In genomic region chr9:102625983-102626838, GRCm38 (mm10) we compare ENCODE assay signal across 8 mouse cellular contexts. TPM values are rescaled to one million over a fixed set of nuclear protein-coding genes. Genes with fewer than 3 reads are reported as not detected.
DNase-seq lines count a peak whose midpoint lies in the region; ATAC-seq and TF ChIP-seq lines count a peak whose summit lies in the region.

Gene Anapc13 (plus strand): TSS chr9:102626296.
Gene Cep63 (minus strand): TSS chr9:102626534.

- TF ChIP-seq POLR2A in bone marrow, adult 2 months (IDR thresholded peaks at IDR 0.05; ENCODE audit: borderline replicate concordance, control insufficient read depth, low read depth, low read length): peak; percentile 74; the same call in 1 of the 2 replicates

- H3K4me1 ChIP-seq in bone marrow, adult 2 months (ENCODE audit: control insufficient read depth, insufficient read depth, low read length): peaks cover 2% of the 10 kb centered on the region; the same call in 1 of the 2 replicates
- peaks cover 14% of the 10 kb centered on the region for H3K4me1 ChIP-seq in embryonic facial prominence, embryonic 15.5 days
- peaks cover 12% of the 10 kb centered on the region for H3K4me1 ChIP-seq in kidney, embryonic 14.5 days (ENCODE audit: control insufficient read depth, insufficient read depth, low read length)
- peaks cover 28% of the 10 kb centered on the region for H3K4me1 ChIP-seq in limb, embryonic 15.5 days

- H3K4me2 ChIP-seq in embryonic facial prominence, embryonic 15.5 days (replicated peaks): peak within 1 kb of the TSS; percentile 76
- peak within 1 kb of the TSS; percentile 61 for H3K4me2 ChIP-seq in kidney, embryonic 14.5 days (replicated peaks; ENCODE audit: low read depth, low read length)
- H3K4me2 ChIP-seq in limb, embryonic 15.5 days: peak within 1 kb of the TSS; percentile 71

- no peaks in the 10 kb centered on the region for H3K9me3 ChIP-seq in embryonic facial prominence, embryonic 15.5 days (replicated peaks)
- H3K9me3 ChIP-seq in kidney, embryonic 14.5 days (ENCODE audit: control insufficient read depth, low read length): no peaks in the 10 kb centered on the region
- H3K9me3 ChIP-seq in limb, embryonic 15.5 days: no peaks in the 10 kb centered on the region

- peak; percentile 97 for DNase-seq in 416B (ENCODE audit: low read depth)
- DNase-seq in heart, adult 9 months (ENCODE audit: low spot score in 2 of 2): peak; percentile 98
- DNase-seq in monocyte, adult 2 months (ENCODE audit: low read depth in 1 of 2, low spot score in 2 of 2): peak; percentile 87 to 94
- DNase-seq in spleen, postnatal 36 days (ENCODE audit: low spot score in 2 of 2): peak; percentile 96 to 98

- peak within 1 kb of the TSS; percentile 95 for H3K27ac ChIP-seq in bone marrow, adult 2 months (ENCODE audit: control insufficient read depth, insufficient read depth, low read depth, low read length, poor library complexity)
- H3K27ac ChIP-seq in embryonic facial prominence, embryonic 15.5 days (replicated peaks): peak within 1 kb of the TSS; percentile 98
- H3K27ac ChIP-seq in kidney, embryonic 14.5 days (ENCODE audit: low read depth, low read length): peak within 1 kb of the TSS; percentile 97
- H3K27ac ChIP-seq in limb, embryonic 15.5 days: peak within 1 kb of the TSS; percentile 99

- H3K27me3 ChIP-seq in embryonic facial prominence, embryonic 15.5 days: no peaks in the 10 kb centered on the region
- H3K27me3 ChIP-seq in kidney, embryonic 14.5 days (ENCODE audit: control insufficient read depth, insufficient read depth, low read length): no peaks in the 10 kb centered on the region
- H3K27me3 ChIP-seq in limb, embryonic 15.5 days: no peaks in the 10 kb centered on the region

- no peak for TF ChIP-seq CTCF in bone marrow, adult 2 months (IDR thresholded peaks at IDR 0.05; ENCODE audit: control insufficient read depth, insufficient read depth, low read length)

- WGBS in bone marrow, adult 2 months: under 1% methylated on average over 84 of the region's 84 CpGs
- under 1% methylated on average over 82 of the region's 84 CpGs for WGBS in embryonic facial prominence, embryonic 15.5 days
- WGBS in kidney, embryonic 14.5 days: under 1% methylated on average over 76 of the region's 84 CpGs
- under 1% methylated on average over 83 of the region's 84 CpGs for WGBS in limb, embryonic 15.5 days

- peak; percentile 95 for ATAC-seq in embryonic facial prominence, embryonic 15.5 days (ENCODE audit: insufficient number of reproducible peaks, low FRiP score, low TSS enrichment, low read depth)
- peak; percentile 95 for ATAC-seq in kidney, embryonic 14.5 days (ENCODE audit: low FRiP score, low TSS enrichment)
- peak; percentile 94 for ATAC-seq in limb, embryonic 15.5 days (ENCODE audit: insufficient number of reproducible peaks, low FRiP score, low TSS enrichment, low read depth)

- peak within 1 kb of the TSS; percentile 98 for H3K9ac ChIP-seq in embryonic facial prominence, embryonic 15.5 days
- peak within 1 kb of the TSS; percentile 99 for H3K9ac ChIP-seq in kidney, embryonic 14.5 days (ENCODE audit: low read depth, low read length)
- H3K9ac ChIP-seq in limb, embryonic 15.5 days: peak within 1 kb of the TSS; percentile 99

- H3K4me3 ChIP-seq in bone marrow, adult 2 months (replicated peaks; ENCODE audit: control insufficient read depth, low read depth, low read length): peak within 1 kb of the TSS; percentile 83
- peak within 1 kb of the TSS; percentile 96 for H3K4me3 ChIP-seq in embryonic facial prominence, embryonic 15.5 days (replicated peaks)
- H3K4me3 ChIP-seq in kidney, embryonic 14.5 days (ENCODE audit: low read length): peak within 1 kb of the TSS; percentile 79
- H3K4me3 ChIP-seq in limb, embryonic 15.5 days: peak within 1 kb of the TSS; percentile 95

- H3K36me3 ChIP-seq in embryonic facial prominence, embryonic 15.5 days: 0 out of 2 replicates have a peak, but pooled peaks cover 8% of the 10 kb centered on the region
- H3K36me3 ChIP-seq in kidney, embryonic 14.5 days (ENCODE audit: control insufficient read depth, insufficient read depth, low read length): no peaks in the 10 kb centered on the region
- H3K36me3 ChIP-seq in limb, embryonic 15.5 days: 0 out of 2 replicates have a peak, but pooled peaks cover 6% of the 10 kb centered on the region

RNA-seq across cellular contexts. Expression of gene Anapc13, which starts in this region (rescaled TPM):
- 35.9 and 39.4 TPM in 2 replicates for polyA plus RNA-seq in bone marrow, adult 2 months (2011; ENCODE audit: insufficient read depth, insufficient read length, low replicate concordance, missing spikeins)
- polyA plus RNA-seq in embryonic facial prominence, embryonic 15.5 days (2015; fragmentation: Nextera tagmentation; extraction: Ambion mirVana): 182 and 192 TPM in 2 replicates
- 197 and 249 TPM in 2 replicates for polyA plus RNA-seq in kidney, embryonic 14.5 days (2014; fragmentation: Nextera tagmentation; extraction: Ambion mirVana)
- polyA plus RNA-seq in limb, embryonic 15.5 days (2015; fragmentation: Nextera tagmentation; extraction: Ambion mirVana): 173 and 174 TPM in 2 replicates

RNA-seq across cellular contexts. Expression of gene Cep63, which starts in this region (rescaled TPM):
- 49.2 and 80.1 TPM in 2 replicates for polyA plus RNA-seq in bone marrow, adult 2 months (2011; ENCODE audit: insufficient read depth, insufficient read length, low replicate concordance, missing spikeins)
- polyA plus RNA-seq in embryonic facial prominence, embryonic 15.5 days (2015; fragmentation: Nextera tagmentation; extraction: Ambion mirVana): 49.0 and 49.3 TPM in 2 replicates
- 49.4 and 51.7 TPM in 2 replicates for polyA plus RNA-seq in kidney, embryonic 14.5 days (2014; fragmentation: Nextera tagmentation; extraction: Ambion mirVana)
- 43.9 and 47.0 TPM in 2 replicates for polyA plus RNA-seq in limb, embryonic 15.5 days (2015; fragmentation: Nextera tagmentation; extraction: Ambion mirVana)

Comparison
In these comparisons a context has a peak if more than half of its experiments do, and no peak if none do; other contexts are left out.
1. Peak in every context shown above with its lines: DNase-seq, ATAC-seq, H3K4me3 ChIP-seq and H3K27ac ChIP-seq.